Mouse (Mus musculus): ENCODE measurements at regions not wholly inside any gene's neighbourhood (a gene's known extent, or its start where the extent isn't known, plus 50 kb on each side); places are given as distances from the start of the nearest gene placed in this dataset.

GRCm38 (mm10) chr17:47115754-47116153 lies 105.4 kb upstream of the Ubr2 start:
- no peak for DNase-seq (ENCODE audit: low spot score in 2 of 2)
- intact Hi-C loops (cut with DNase I) = no loop called here

- intact Hi-C loops (cut with DNase I) = no loop called here
- DNase-seq (ENCODE audit: low spot score in 2 of 2) = no peak
Observed at GRCm38 (mm10) chr17:47115141-47115540, 104.8 kb upstream of the Ubr2 start.

- no peak for DNase-seq (ENCODE audit: low spot score in 2 of 2)
- intact Hi-C loops (cut with DNase I) = no loop called here
Observed at GRCm38 (mm10) chr17:47114736-47115135, 104.4 kb upstream of the Ubr2 start.

GRCm38 (mm10) chr17:47112556-47113225 lies 102.3 kb upstream of the Ubr2 start:
- intact Hi-C loops (cut with DNase I) = no loop called here
- DNase-seq (ENCODE audit: low spot score in 2 of 2) = no peak

GRCm38 (mm10) chr17:47110836-47111235 lies 100.5 kb upstream of the Ubr2 start:
- intact Hi-C loops (cut with DNase I) = no loop called here
- DNase-seq (ENCODE audit: low spot score in 2 of 2) = no peak

GRCm38 (mm10) chr17:47104328-47104727 lies 94.0 kb upstream of the Ubr2 start:
- no peak for DNase-seq (ENCODE audit: low spot score in 2 of 2)
- intact Hi-C loops (cut with DNase I) = no loop called here

- DNase-seq (ENCODE audit: low spot score in 2 of 2) = no peak
- intact Hi-C loops (cut with DNase I) = no loop called here
Observed at GRCm38 (mm10) chr17:47095191-47095590, 84.8 kb upstream of the Ubr2 start.

- intact Hi-C loops (cut with DNase I) = no loop called here
- DNase-seq (ENCODE audit: low spot score in 2 of 2) = no peak
Observed at GRCm38 (mm10) chr17:47092076-47092475, 81.7 kb upstream of the Ubr2 start.

- intact Hi-C loops (cut with DNase I) = no loop called here
- DNase-seq (ENCODE audit: low spot score in 2 of 2) = no peak
Observed at GRCm38 (mm10) chr17:47089769-47090168, 79.4 kb upstream of the Ubr2 start.

GRCm38 (mm10) chr17:47069206-47069605 lies 58.9 kb upstream of the Ubr2 start:
- intact Hi-C loops (cut with DNase I) = no loop called here
- DNase-seq (ENCODE audit: low spot score in 2 of 2) = no peak

- intact Hi-C loops (cut with DNase I) = no loop called here
Observed at GRCm38 (mm10) chr17:47065307-47065901, 55.0 kb upstream of the Ubr2 start.

GRCm38 (mm10) chr17:47064592-47065306 lies 54.4 kb upstream of the Ubr2 start:
- intact Hi-C loops (cut with DNase I) = no loop called here
- DNase-seq (ENCODE audit: low spot score in 2 of 2) = no peak

More at GRCm38 (mm10) chr17:47065307-47065901, 55.0 kb upstream of the Ubr2 start:
- no peak for DNase-seq (ENCODE audit: low spot score in 2 of 2)

GRCm38 (mm10) chr17:47064006-47064405 lies 53.6 kb upstream of the Ubr2 start:
- DNase-seq (ENCODE audit: low spot score in 2 of 2) = no peak
- intact Hi-C loops (cut with DNase I) = no loop called here

- no peak for DNase-seq (ENCODE audit: low spot score in 2 of 2)
- intact Hi-C loops (cut with DNase I) = no loop called here
Observed at GRCm38 (mm10) chr17:47061031-47061620, 50.8 kb upstream of the Ubr2 start.
